Mouse (Mus musculus): ENCODE measurements around the gene Gsta3.

Gsta3 gene

GRCm38 (mm10) chr1:21299826-21300225 lies 59.4 kb downstream of the Gsta3 start:
- DNase-seq (ENCODE audit: low read depth, low spot score): no peak

- no peak for DNase-seq (ENCODE audit: low read depth, low spot score)
Observed at GRCm38 (mm10) chr1:21301686-21302085, 61.3 kb downstream of the Gsta3 start.

- DNase-seq (ENCODE audit: low read depth, low spot score): no peak
Observed at GRCm38 (mm10) chr1:21304174-21304573, 63.8 kb downstream of the Gsta3 start.

DNA sequence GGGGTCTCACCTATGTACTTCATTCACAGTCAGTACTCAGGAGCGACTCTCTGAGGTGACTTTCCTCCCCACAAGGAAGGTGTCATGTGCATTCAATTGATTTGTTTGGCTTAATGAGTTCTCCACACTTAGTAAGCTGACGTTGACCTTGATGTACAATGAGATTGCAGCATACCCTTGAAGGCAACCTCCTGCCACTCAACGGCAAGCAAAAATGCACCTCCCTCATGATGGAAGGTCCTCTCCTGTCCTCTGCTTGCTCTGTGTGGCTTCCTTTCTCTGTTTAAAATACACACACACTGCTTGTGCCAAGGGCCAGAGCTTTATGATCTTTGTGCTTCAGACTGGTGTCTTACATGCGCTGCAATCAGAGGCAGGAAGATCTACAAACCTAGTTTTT lies 64.3 kb downstream of the Gsta3 start:
- DNase-seq (ENCODE audit: low read depth, low spot score): no peak

DNA sequence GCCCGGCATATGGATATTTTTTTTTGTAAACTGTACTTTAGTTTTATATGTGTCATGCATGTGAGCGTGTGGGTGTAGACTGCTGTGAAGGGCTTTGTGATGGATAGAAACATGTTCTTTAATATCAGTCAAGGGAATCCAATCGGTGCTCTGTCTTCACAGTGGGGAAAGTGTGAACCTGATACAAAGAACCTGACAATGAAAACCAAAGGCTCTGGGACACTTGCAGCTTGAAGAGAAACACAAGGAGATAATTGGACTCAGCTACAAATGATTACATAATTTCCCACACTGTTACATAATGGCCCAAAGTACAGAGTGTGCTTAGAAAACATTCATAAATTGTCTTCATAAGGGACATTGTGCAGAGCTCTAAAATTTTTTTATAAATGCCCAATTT lies 65.1 kb downstream of the Gsta3 start:
- DNase-seq (ENCODE audit: low read depth, low spot score): peak; percentile 62

DNA sequence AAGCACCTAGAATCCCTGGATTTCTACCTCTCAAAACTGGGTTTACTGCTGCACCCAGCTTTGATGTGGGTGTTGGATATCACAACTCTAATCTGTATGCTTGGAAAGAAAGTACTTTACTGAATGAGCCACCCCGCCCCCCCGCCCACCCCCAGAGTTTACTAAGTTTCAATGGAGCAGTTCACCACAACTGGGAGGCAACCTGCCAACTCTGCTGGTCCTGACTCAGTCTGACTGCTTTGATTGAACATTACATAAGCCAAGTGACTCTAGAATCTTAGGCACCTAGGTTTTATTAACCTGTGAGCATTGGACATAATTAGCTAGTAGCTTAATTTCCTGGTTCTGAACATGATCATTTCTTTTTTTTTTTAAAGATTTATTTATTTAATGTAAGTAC lies 73.9 kb downstream of the Gsta3 start:
- no peak for DNase-seq (ENCODE audit: low read depth, low spot score)

Data from skeletal muscle tissue, adult 2 months (tissue).